Mouse (Mus musculus) embryonic facial prominence, embryonic 13.5 days (tissue): ENCODE results near the gene Mmab. TPM values are rescaled to one million over a fixed set of nuclear protein-coding genes. Genes with fewer than 3 reads are reported as not detected.
A peak's percentile ranks its signal among the peaks of the same experiment; 100 is the strongest.

Experiments used
- ATAC-seq: fragments of 200-750 bp; cut with Nextera tagmentation; 2 replicates; pipeline ENCODE4 v1.8.0; 2017; ENCODE audit warnings: low read depth; ENCODE audit not compliant: insufficient number of reproducible peaks, insufficient read depth, low FRiP score, low TSS enrichment
- H3K27ac ChIP-seq: fragments of 300-500 bp; sonication (generic); 2 replicates; pipeline ENCODE4 v1.5.1; 2015; ENCODE audit warnings: moderate library complexity, mild to moderate bottlenecking, inconsistent platforms
- H3K27me3 ChIP-seq: fragments of 300-500 bp; sonication (generic); 2 replicates; pipeline ENCODE4 v1.6.1; 2015; ENCODE audit warnings: mild to moderate bottlenecking, inconsistent platforms
- H3K36me3 ChIP-seq: fragments of 300-500 bp; sonication (generic); 2 replicates; pipeline ENCODE4 v1.6.1; 2015; ENCODE audit warnings: mild to moderate bottlenecking, inconsistent platforms
- H3K4me1 ChIP-seq: fragments of 300-500 bp; sonication (generic); 2 replicates; pipeline ENCODE4 v1.6.1; 2015; ENCODE audit warnings: inconsistent platforms
- H3K4me2 ChIP-seq: fragments of 300-500 bp; sonication (generic); 2 replicates; pipeline ENCODE4 v1.6.1; 2015; ENCODE audit warnings: moderate library complexity, mild to moderate bottlenecking, inconsistent platforms
- H3K4me3 ChIP-seq: fragments of 300-500 bp; sonication (generic); 2 replicates; pipeline ENCODE4 v1.5.1; 2015; ENCODE audit warnings: mild to moderate bottlenecking, inconsistent platforms
- H3K9ac ChIP-seq: fragments of 300-500 bp; sonication (generic); 2 replicates; pipeline ENCODE4 v1.6.1; 2015; ENCODE audit warnings: mild to moderate bottlenecking, inconsistent platforms
- H3K9me3 ChIP-seq: fragments of 300-500 bp; sonication (generic); 2 replicates; pipeline ENCODE4 v1.6.1; 2016; ENCODE audit warnings: inconsistent platforms
- WGBS: fragments of 180-500 bp; shearing (Covaris S2); methylation state at CpG from one replicate; pipeline ENCODE4 v1.1.7; 2015; ENCODE audit warnings: mixed read lengths; 5-methylcytosine and 5-hydroxymethylcytosine counted together
- polyA plus RNA-seq: library from polyadenylated mRNA; unstranded; fragments of >200 nt; fragmentation: Nextera tagmentation; extraction: Ambion mirVana; gene quantifications from 2 replicates; pipeline ENCODE4 v1.2.1, GENCODE M21; 2015

Gene Mmab
- polyA plus RNA-seq, 1 experiment from 2014 or later, result 32.1 TPM

DNA sequence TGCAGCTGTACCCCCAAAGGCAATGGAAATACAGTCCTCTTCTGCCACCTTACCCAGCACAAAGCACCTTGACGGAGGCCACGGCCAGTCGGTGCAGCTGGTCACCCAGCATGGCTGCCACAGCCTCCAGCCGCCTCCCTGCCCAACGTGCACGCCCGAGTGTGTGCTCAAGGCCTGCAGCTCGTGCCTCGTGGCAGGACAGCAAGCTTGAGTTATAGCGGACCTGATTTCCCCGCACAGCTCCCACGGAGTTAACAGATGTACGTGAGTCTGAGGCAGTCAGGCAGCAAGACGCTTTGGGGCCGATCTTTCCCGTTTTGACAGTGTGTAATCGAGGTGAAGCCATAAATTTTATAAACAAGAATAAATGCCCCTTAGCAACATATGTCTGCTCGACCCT, 15.2 kb downstream of the Mmab start:
- no peaks in the 10 kb centered on the region for H3K4me1 ChIP-seq
- no peaks in the 10 kb centered on the region for H3K27me3 ChIP-seq
- H3K4me2 ChIP-seq, result no peak overlapping the region
- 75% methylated on average over 18 of the region's 18 CpGs for WGBS
- ATAC-seq, result no peak
- H3K9me3 ChIP-seq, result no peaks in the 10 kb centered on the region
- no peak overlapping the region for H3K27ac ChIP-seq
- no peaks in the 10 kb centered on the region for H3K36me3 ChIP-seq
- H3K4me3 ChIP-seq, result no peak overlapping the region
- no peak overlapping the region for H3K9ac ChIP-seq

DNA sequence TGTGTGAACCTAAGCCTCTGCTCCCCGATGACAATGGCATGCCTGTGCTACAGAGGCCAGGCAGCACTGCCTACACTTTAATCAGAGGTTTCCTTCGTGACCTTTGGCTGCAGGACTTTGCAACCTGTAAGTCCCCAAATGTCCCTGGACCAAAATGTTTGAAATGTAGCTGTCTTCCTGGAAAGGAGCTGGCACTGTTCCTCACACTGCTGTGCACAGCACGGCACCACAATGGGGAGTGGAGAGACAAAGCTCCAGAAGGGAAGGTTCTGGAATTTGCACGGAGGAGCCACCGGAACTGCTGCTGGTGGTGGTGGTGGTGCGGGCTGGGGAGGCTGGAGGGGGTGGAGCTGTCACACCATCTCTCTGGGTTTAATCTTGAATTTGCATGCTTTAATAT, 17.1 kb downstream of the Mmab start:
- no peak overlapping the region for H3K4me3 ChIP-seq
- no peak overlapping the region for H3K27ac ChIP-seq
- no peaks in the 10 kb centered on the region for H3K9me3 ChIP-seq
- WGBS, result 79% methylated on average over 6 of the region's 6 CpGs
- no peaks in the 10 kb centered on the region for H3K4me1 ChIP-seq
- ATAC-seq, result no peak
- H3K27me3 ChIP-seq, result no peaks in the 10 kb centered on the region
- no peaks in the 10 kb centered on the region for H3K36me3 ChIP-seq
- no peak overlapping the region for H3K4me2 ChIP-seq
- no peak overlapping the region for H3K9ac ChIP-seq

DNA sequence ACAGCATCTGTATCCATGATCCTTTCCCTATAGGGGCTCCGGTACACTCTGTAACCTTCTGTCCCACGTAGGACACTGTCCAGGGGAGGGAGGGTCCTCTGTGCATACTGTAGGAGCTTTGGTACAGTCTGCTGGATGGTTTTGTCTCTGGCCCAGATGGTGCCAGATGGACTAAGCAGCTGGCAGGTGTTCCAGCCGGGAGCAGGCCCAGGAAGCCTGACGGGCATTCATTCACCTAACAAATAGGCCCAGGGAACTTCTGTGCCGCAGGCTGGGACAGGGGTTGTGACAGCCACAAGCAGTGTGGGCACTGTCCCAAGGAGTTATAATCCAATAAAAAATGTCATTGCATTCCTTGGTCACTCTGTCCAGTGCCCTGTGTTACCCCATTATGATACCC, 19.9 kb downstream of the Mmab start:
- Histone ChIP-seq H3K27ac (no peak overlapping the region), H3K4me2 (no peak overlapping the region), H3K27me3 (no peaks in the 10 kb centered on the region), H3K9me3 (no peaks in the 10 kb centered on the region), H3K4me1 (no peaks in the 10 kb centered on the region), H3K36me3 (peaks cover 23% of the 10 kb centered on the region), H3K9ac (no peak overlapping the region), H3K4me3 (no peak overlapping the region)
- 88% methylated on average over 5 of the region's 5 CpGs for WGBS
- ATAC-seq, result no peak

GRCm38 (mm10) chr5:114422591-114422990, 21.3 kb downstream of the Mmab start:
- no peak overlapping the region for H3K9ac ChIP-seq
- H3K27ac ChIP-seq, result no peak overlapping the region
- no peak overlapping the region for H3K4me3 ChIP-seq
- no peaks in the 10 kb centered on the region for H3K27me3 ChIP-seq
- H3K36me3 ChIP-seq, result peaks cover 37% of the 10 kb centered on the region
- no peaks in the 10 kb centered on the region for H3K9me3 ChIP-seq
- no peaks in the 10 kb centered on the region for H3K4me1 ChIP-seq
- no peak for ATAC-seq
- WGBS, result 59% methylated on average over 5 of the region's 5 CpGs
- H3K4me2 ChIP-seq, result no peak overlapping the region

GRCm38 (mm10) chr5:114421561-114422298, 22.1 kb downstream of the Mmab start:
- Histone ChIP-seq H3K27ac (no peak overlapping the region), H3K36me3 (peaks cover 46% of the 10 kb centered on the region), H3K27me3 (no peaks in the 10 kb centered on the region), H3K4me3 (no peak overlapping the region), H3K4me2 (no peak overlapping the region), H3K9ac (no peak overlapping the region), H3K4me1 (no peaks in the 10 kb centered on the region), H3K9me3 (no peaks in the 10 kb centered on the region)
- no peak for ATAC-seq
- WGBS, result 81% methylated on average over 11 of the region's 11 CpGs

GRCm38 (mm10) chr5:114418541-114418940, 25.3 kb downstream of the Mmab start:
- WGBS, result 76% methylated on average over 8 of the region's 8 CpGs

DNA sequence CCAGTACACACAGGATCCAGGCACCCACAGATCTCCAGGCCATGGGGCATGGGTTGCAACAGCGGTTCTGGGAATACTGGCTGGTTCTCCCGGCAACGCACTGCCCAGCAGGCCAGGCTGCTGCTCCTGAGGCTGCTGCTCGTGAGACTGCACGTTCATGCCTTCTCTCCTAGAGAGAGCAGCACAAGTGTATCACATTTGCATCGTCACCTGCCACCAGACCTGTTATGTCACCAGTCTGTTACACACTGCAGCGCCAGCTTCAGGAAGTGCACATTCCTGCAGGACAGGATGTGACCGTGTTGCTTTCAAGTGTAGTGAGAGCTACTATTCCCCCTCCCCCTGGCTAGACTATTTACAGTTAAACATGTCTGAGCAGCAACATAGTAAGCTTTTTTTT, 27.0 kb downstream of the Mmab start:
- WGBS, result 78% methylated on average over 8 of the region's 8 CpGs
- H3K9ac ChIP-seq, result no peak overlapping the region
- no peak overlapping the region for H3K4me2 ChIP-seq
- H3K4me3 ChIP-seq, result no peak overlapping the region
- ATAC-seq, result no peak
- H3K4me1 ChIP-seq, result no peaks in the 10 kb centered on the region; the same call in 1 of the 2 replicates
- H3K9me3 ChIP-seq, result no peaks in the 10 kb centered on the region
- no peaks in the 10 kb centered on the region for H3K27me3 ChIP-seq
- H3K27ac ChIP-seq, result no peak overlapping the region
- peaks cover 94% of the 10 kb centered on the region for H3K36me3 ChIP-seq

More at GRCm38 (mm10) chr5:114418541-114418940, 25.3 kb downstream of the Mmab start:
- no peak overlapping the region for H3K4me2 ChIP-seq
- H3K27ac ChIP-seq, result no peak overlapping the region
- H3K36me3 ChIP-seq, result peaks cover 77% of the 10 kb centered on the region
- H3K4me1 ChIP-seq, result no peaks in the 10 kb centered on the region
- H3K9me3 ChIP-seq, result no peaks in the 10 kb centered on the region
- no peak overlapping the region for H3K9ac ChIP-seq
- no peaks in the 10 kb centered on the region for H3K27me3 ChIP-seq
- H3K4me3 ChIP-seq, result no peak overlapping the region
- ATAC-seq, result no peak

DNA sequence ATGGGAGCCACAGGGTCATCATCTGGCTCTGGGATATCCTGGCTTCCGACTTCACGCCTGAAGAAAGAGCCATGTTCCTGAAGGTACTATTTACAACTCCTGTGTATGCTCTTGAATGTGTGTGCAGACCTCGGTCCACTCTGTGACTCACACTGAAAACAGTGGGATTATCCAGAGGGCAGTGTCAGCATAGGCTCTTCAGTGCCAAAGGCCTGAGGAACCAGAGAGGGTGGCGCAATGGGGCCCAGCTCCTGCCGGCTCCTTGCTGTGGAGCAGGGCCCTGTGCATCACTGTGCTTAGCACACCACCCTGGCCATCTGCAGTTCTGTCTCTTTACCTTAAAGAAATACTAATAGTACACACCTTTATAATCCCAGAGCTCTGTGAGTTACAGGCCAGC, 28.3 kb downstream of the Mmab start:
- Histone ChIP-seq H3K4me3 (no peak overlapping the region), H3K27me3 (no peaks in the 10 kb centered on the region), H3K36me3 (peaks cover 99% of the 10 kb centered on the region), H3K9ac (peak overlapping the region; percentile 27; the same call in 1 of the 2 replicates), H3K4me1 (no peaks in the 10 kb centered on the region; the same call in 1 of the 2 replicates), H3K9me3 (no peaks in the 10 kb centered on the region), H3K4me2 (no peak overlapping the region), H3K27ac (no peak overlapping the region)
- WGBS, result 96% methylated on average over 5 of the region's 5 CpGs
- ATAC-seq, result no peak

DNA sequence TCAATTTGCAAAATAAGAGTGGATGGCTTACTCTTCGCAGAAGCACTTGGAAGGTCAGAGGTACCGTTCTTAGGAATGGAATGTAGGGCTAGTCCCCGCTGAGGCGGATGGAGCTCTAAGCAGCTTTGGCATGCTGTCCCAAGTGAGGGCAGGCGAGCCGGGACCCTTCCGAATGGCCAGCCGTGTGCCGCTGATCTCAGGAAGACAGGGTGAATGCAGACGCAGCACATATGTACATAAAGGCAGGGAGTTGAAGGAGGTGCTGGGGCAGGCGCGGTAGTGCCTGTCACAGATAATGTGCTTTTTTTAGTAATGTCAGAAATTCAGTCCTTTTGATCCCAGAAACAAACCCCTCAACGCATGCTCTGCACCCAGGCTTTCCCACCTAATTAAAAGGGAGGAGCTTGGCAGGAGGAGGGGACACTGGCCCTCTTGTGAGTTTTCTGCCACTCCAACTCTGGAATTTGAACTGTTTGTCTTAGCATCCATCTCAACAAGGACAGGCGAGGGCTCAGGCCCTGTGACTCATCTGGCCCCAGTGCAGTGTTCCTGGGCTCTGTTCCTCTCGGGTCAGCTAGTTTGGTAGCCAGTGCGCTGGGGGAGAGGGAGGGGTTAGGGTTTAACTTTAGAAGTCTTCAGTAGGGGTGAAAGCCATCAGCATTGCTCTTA, 30.7 kb downstream of the Mmab start:
- WGBS, result 68% methylated on average over 16 of the region's 16 CpGs
- H3K36me3 ChIP-seq, result peaks cover 99% of the 10 kb centered on the region

DNA sequence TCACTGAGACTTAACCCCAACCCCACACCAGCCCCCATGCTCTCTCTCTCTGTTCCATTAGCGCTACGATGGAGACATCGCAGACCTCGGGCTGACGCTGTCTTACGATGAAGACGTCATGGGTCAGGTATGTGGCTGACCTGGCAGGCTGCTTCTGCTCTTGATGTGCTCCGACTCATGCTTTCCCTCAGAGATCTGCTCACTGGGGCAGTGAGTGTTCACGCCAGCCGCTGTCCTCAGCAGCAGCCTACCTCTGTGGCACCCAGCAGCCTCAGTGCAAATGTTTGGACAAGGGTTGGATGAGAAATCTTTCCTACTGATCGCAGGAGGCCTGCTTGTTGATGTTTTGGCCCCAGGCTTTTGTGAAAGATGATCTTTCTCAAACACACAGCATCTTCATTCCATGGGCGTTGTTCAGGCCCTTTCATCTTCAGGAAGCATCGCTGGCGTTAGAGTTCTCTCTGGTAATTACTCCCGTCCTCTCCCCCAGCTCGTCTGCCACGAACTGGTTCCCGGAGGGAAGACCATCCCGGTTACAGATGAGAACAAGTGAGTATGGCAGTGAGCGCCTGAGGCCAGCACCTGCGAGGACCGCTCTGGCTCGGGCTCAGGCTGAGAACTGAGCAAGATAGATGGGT, 31.4 kb downstream of the Mmab start:
- no peak overlapping the region for H3K27ac ChIP-seq
- H3K9me3 ChIP-seq, result no peaks in the 10 kb centered on the region
- peaks cover 99% of the 10 kb centered on the region for H3K36me3 ChIP-seq
- WGBS, result 60% methylated on average over 23 of the region's 23 CpGs
- no peaks in the 10 kb centered on the region; the same call in 1 of the 2 replicates for H3K4me1 ChIP-seq
- no peak overlapping the region for H3K4me2 ChIP-seq
- H3K9ac ChIP-seq, result no peak overlapping the region
- ATAC-seq, result no peak
- H3K27me3 ChIP-seq, result no peaks in the 10 kb centered on the region
- no peak overlapping the region for H3K4me3 ChIP-seq

More for the DNA sequence above, 30.7 kb downstream of the Mmab start:
- H3K9ac ChIP-seq, result 0 out of 2 replicates have a peak overlapping the region, but pooled peaks have one; percentile 11
- no peak overlapping the region for H3K27ac ChIP-seq
- no peak overlapping the region for H3K4me2 ChIP-seq
- no peak for ATAC-seq
- H3K27me3 ChIP-seq, result no peaks in the 10 kb centered on the region
- H3K9me3 ChIP-seq, result no peaks in the 10 kb centered on the region
- no peaks in the 10 kb centered on the region; the same call in 1 of the 2 replicates for H3K4me1 ChIP-seq
- H3K4me3 ChIP-seq, result no peak overlapping the region

DNA sequence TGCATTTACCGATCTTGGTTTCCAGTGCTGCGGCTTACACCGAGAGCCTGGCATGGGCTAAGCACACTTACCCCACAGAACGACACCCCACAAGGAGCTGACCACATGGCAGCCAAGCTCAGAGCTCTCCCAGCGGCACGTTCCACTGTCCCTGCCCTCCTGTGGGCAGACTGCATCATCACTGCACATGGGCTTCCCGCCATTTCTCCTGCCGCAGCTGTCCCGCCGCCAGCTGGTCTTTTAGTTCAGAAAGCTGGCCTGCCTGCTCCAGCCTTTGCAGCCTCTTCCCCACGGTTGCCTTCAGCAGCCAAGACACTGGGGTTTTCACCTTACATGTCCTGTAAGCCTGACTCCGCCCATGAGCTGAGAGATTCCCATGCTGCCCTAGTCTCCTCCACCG, 33.4 kb downstream of the Mmab start:
- H3K4me1 ChIP-seq, result no peaks in the 10 kb centered on the region; the same call in 1 of the 2 replicates
- no peak overlapping the region for H3K9ac ChIP-seq
- H3K4me2 ChIP-seq, result no peak overlapping the region
- 89% methylated on average over 13 of the region's 13 CpGs for WGBS
- no peak overlapping the region for H3K4me3 ChIP-seq
- no peaks in the 10 kb centered on the region for H3K9me3 ChIP-seq
- no peaks in the 10 kb centered on the region for H3K27me3 ChIP-seq
- peaks cover 99% of the 10 kb centered on the region for H3K36me3 ChIP-seq
- no peak overlapping the region for H3K27ac ChIP-seq
- no peak for ATAC-seq
